In genomic region chr2:119208344-119209175, GRCm38 (mm10) we compare ENCODE assay signal across 8 mouse cellular contexts. TPM values are rescaled to one million over a fixed set of nuclear protein-coding genes. Genes with fewer than 3 reads are reported as not detected.
DNase-seq lines count a peak whose midpoint lies in the region; ATAC-seq lines count a peak whose summit lies in the region.

Zfyve19 (plus strand) TSS chr2:119208617.
Dnajc17 (minus strand) TSS chr2:119208795.

- H3K4me3 ChIP-seq in intestine, embryonic 14.5 days (ENCODE audit: low read depth, low read length) = peak within 1 kb of the TSS; percentile 59

- no peaks in the 10 kb centered on the region for H3K27me3 ChIP-seq in intestine, embryonic 14.5 days (replicated peaks; ENCODE audit: control insufficient read depth, insufficient read depth, low read length)

- peak within 1 kb of the TSS; percentile 62 for H3K9ac ChIP-seq in intestine, embryonic 14.5 days (ENCODE audit: low read length)

- under 1% methylated on average over 51 of the region's 51 CpGs for WGBS in intestine, embryonic 14.5 days

- peak within 1 kb of the TSS; percentile 82 for H3K27ac ChIP-seq in intestine, embryonic 14.5 days (ENCODE audit: low read depth)

- H3K4me1 ChIP-seq in intestine, embryonic 14.5 days (replicated peaks; ENCODE audit: control insufficient read depth, insufficient read depth, low read length) = peaks cover 10% of the 10 kb centered on the region; the same call in 1 of the 2 replicates

- H3K36me3 ChIP-seq in intestine, embryonic 14.5 days (ENCODE audit: control insufficient read depth, insufficient read depth, low read length) = peaks cover 31% of the 10 kb centered on the region

- intact Hi-C loops in left cerebral cortex, postnatal 14 days (cut with DNase I) = no loop called here

- peak within 1 kb of the TSS; percentile 68 for H3K4me2 ChIP-seq in intestine, embryonic 14.5 days (ENCODE audit: low read length)

- H3K9me3 ChIP-seq in intestine, embryonic 14.5 days (ENCODE audit: control insufficient read depth, low read length) = no peaks in the 10 kb centered on the region

- peak; percentile 96 for ATAC-seq in intestine, embryonic 14.5 days (replicated peaks; ENCODE audit: low FRiP score, low TSS enrichment, low read depth)

- DNase-seq in adrenal gland, adult 18-20 months (ENCODE audit: low spot score in 2 of 2) = peak; percentile 84 to 88
- DNase-seq in embryo, embryonic 11 days = peak; percentile 99
- DNase-seq in gastrocnemius, postnatal 25 days = peak; percentile 95
- peak; percentile 95 for DNase-seq in intestine, embryonic 14.5 days (ENCODE audit: low spot score)
- DNase-seq in left cerebral cortex, postnatal 14 days (ENCODE audit: low spot score in 2 of 2) = peak; percentile 98
- DNase-seq in mesoderm, embryonic 11.5 days (ENCODE audit: low read depth, low spot score) = peak; percentile 96
- peak; percentile 97 to 99 for DNase-seq in right cerebral cortex, postnatal 36 days (ENCODE audit: low spot score in 2 of 2)
- peak; percentile 98 for DNase-seq in yolk sac, embryonic 10.5 days (ENCODE audit: low spot score)

RNA-seq across cellular contexts. Expression of gene Zfyve19, which starts in this region (rescaled TPM):
- total RNA-seq in adrenal gland, adult 18-20 months (2021) = 10 to 100 TPM; 32.0 to 32.4 TPM
- total RNA-seq in gastrocnemius, postnatal 25 days (2021) = 10 to 100 TPM; 10.5 to 11.7 TPM
- 44.2 and 63.2 TPM in 2 replicates for polyA plus RNA-seq in intestine, embryonic 14.5 days (2014; fragmentation: Nextera tagmentation; extraction: Ambion mirVana)
- total RNA-seq in left cerebral cortex, postnatal 14 days (2021) = 10 to 100 TPM; 28.8 to 36.8 TPM

RNA-seq across cellular contexts. Expression of gene Dnajc17, which starts in this region (rescaled TPM):
- total RNA-seq in adrenal gland, adult 18-20 months (2021) = 10 to 100 TPM; 12.5 to 13.1 TPM
- 1 to 10 TPM; 6.4 to 7.1 TPM for total RNA-seq in gastrocnemius, postnatal 25 days (2021)
- polyA plus RNA-seq in intestine, embryonic 14.5 days (2014; fragmentation: Nextera tagmentation; extraction: Ambion mirVana) = 17.8 and 20.5 TPM in 2 replicates
- total RNA-seq in left cerebral cortex, postnatal 14 days (2021) = 10 to 100 TPM; 17.4 to 18.2 TPM

Comparison
In these comparisons a context has a peak if more than half of its experiments do, and no peak if none do; other contexts are left out.
1. Peak in every context shown above with its lines: DNase-seq, ATAC-seq, H3K4me3 ChIP-seq and H3K27ac ChIP-seq.